Mouse (Mus musculus) CH12.LX (cell line): Measurements from ENCODE around the gene Afp. TPM values are rescaled to one million over a fixed set of nuclear protein-coding genes. Genes with fewer than 3 reads are reported as not detected.

Experiments
- polyA plus RNA-seq: library from polyadenylated mRNA; unstranded; fragments of >175 nt; gene quantifications from 2 replicates; pipeline ENCODE4 v1.2.1, GENCODE M21; 2012; ENCODE audit warnings: low read depth; ENCODE audit not compliant: insufficient read length
- total RNA-seq, 2 experiments: library from RNA; depleted of rRNA; stranded (reverse); fragments of 300-350 nt in 1 of 2; fragments of >200 nt in 1 of 2; gene quantifications; 2 replicates each; pipeline ENCODE4 v1.2.3; 2012 to 2014

The Afp gene
- total and polyA plus RNA-seq, 3 experiments, result 12.5 to 19.8 (median 15.9) TPM

Other genes with a start within 250 kb of the Afp start
- gene Ankrd17, start 124.2 kb upstream of the Afp start, total RNA-seq (2012; rRNA removed), result 36.3 and 39.0 TPM in 2 replicates
- 29.8 and 31.7 TPM in 2 replicates for gene Ankrd17, start 124.2 kb upstream of the Afp start, total RNA-seq (2014; rRNA removed)
- 62.6 and 71.5 TPM in 2 replicates for gene Ankrd17, start 124.2 kb upstream of the Afp start, polyA plus RNA-seq
- 0.67 and 1.2 TPM in 2 replicates for gene Gm9958, start 123.5 kb upstream of the Afp start, total RNA-seq (2012; rRNA removed)
- 1.3 and 1.9 TPM in 2 replicates for gene Gm9958, start 123.5 kb upstream of the Afp start, total RNA-seq (2014; rRNA removed)
- gene Gm9958, start 123.5 kb upstream of the Afp start, polyA plus RNA-seq, result 0.82 and 1.3 TPM in 2 replicates
- gene Alb, start 29.8 kb upstream of the Afp start, total RNA-seq (2012; rRNA removed), result not detected in 2 replicates
- 0.40 TPM in 1 of 2 replicates, not detected in the other for gene Alb, start 29.8 kb upstream of the Afp start, total RNA-seq (2014; rRNA removed)
- gene Alb, start 29.8 kb upstream of the Afp start, polyA plus RNA-seq, result not detected in 2 replicates
- gene Afm, start 28.2 kb downstream of the Afp start, total RNA-seq (2012; rRNA removed), result not detected in 2 replicates
- gene Afm, start 28.2 kb downstream of the Afp start, total RNA-seq (2014; rRNA removed), result not detected in 2 replicates
- not detected in 2 replicates for gene Afm, start 28.2 kb downstream of the Afp start, polyA plus RNA-seq
- gene 5830473C10Rik, start 70.4 kb downstream of the Afp start, total RNA-seq (2012; rRNA removed), result 1.6 and 2.0 TPM in 2 replicates
- 0.69 and 0.83 TPM in 2 replicates for gene 5830473C10Rik, start 70.4 kb downstream of the Afp start, total RNA-seq (2014; rRNA removed)
- 3.8 and 4.5 TPM in 2 replicates for gene 5830473C10Rik, start 70.4 kb downstream of the Afp start, polyA plus RNA-seq
- gene Rassf6, start 149.9 kb downstream of the Afp start, total RNA-seq (2012; rRNA removed), result 11.8 and 15.1 TPM in 2 replicates
- 24.5 and 26.3 TPM in 2 replicates for gene Rassf6, start 149.9 kb downstream of the Afp start, total RNA-seq (2014; rRNA removed)
- 18.3 and 22.4 TPM in 2 replicates for gene Rassf6, start 149.9 kb downstream of the Afp start, polyA plus RNA-seq